Mouse (Mus musculus) heart, adult 2 months (tissue): ENCODE data around the gene Arhgef6. TPM values are rescaled to one million over a fixed set of nuclear protein-coding genes. Genes with fewer than 3 reads are reported as not detected.
A peak's percentile ranks its signal among the peaks of the same experiment; 100 is the strongest.

Experiments used
- DNase-seq, 2 experiments: peaks; one replicate each; pipeline ENCODE4 v3.0.0; 2021
- H3K27ac ChIP-seq: fragments of 200-600 bp; 2 replicates; pipeline ENCODE4 v1.8.1; 2022
- H3K27me3 ChIP-seq: fragments of 200-500 bp; 2 replicates; pipeline ENCODE4 v1.6.1; 2012; ENCODE audit warnings: mild to moderate bottlenecking, low read length, inconsistent platforms, mixed read lengths; ENCODE audit not compliant: control insufficient read depth, insufficient read depth
- H3K36me3 ChIP-seq: fragments of 200-500 bp; 2 replicates; pipeline ENCODE4 v1.6.1; 2012; ENCODE audit warnings: low read length, inconsistent platforms; ENCODE audit not compliant: control insufficient read depth, insufficient read depth
- H3K4me1 ChIP-seq: fragments of 200-500 bp; 2 replicates; pipeline ENCODE4 v1.6.1; 2011; ENCODE audit warnings: low read length; ENCODE audit not compliant: control insufficient read depth, insufficient read depth
- H3K4me3 ChIP-seq: fragments of 200-600 bp; 2 replicates; pipeline ENCODE4 v1.8.1; 2022
- H3K79me2 ChIP-seq: fragments of 200-500 bp; replicated peaks from 2 replicates; pipeline ENCODE4 v1.6.1; 2012; ENCODE audit warnings: mild to moderate bottlenecking, inconsistent platforms, low read length, moderate library complexity, mixed read lengths; ENCODE audit not compliant: control insufficient read depth, insufficient read depth
- H3K9ac ChIP-seq: fragments of 200-500 bp; 2 replicates; pipeline ENCODE4 v1.6.1; 2012; ENCODE audit warnings: low read depth, mild to moderate bottlenecking, control low read depth, inconsistent platforms, low read length, mixed read lengths
- CTCF ChIP-seq: fragments of 200-600 bp; IDR thresholded peaks from 2 replicates; pipeline ENCODE4 v1.8.1; 2022; ENCODE audit warnings: antibody characterized with exemption, mild to moderate bottlenecking, moderate library complexity
- EP300 ChIP-seq: fragments of 200-500 bp; IDR thresholded peaks from 2 replicates; pipeline ENCODE4 v1.6.1; 2011; ENCODE audit warnings: low read depth, low read length, control low read depth; ENCODE audit not compliant: insufficient read depth
- POLR2A ChIP-seq: fragments of 200-500 bp; IDR thresholded peaks from 2 replicates; pipeline ENCODE4 v1.6.1; 2011; ENCODE audit warnings: mild to moderate bottlenecking, low read depth, low read length, control low read depth; ENCODE audit not compliant: insufficient read depth
- WGBS: fragments of 180-500 bp; shearing (Covaris S2); methylation state at CpG from one replicate; pipeline ENCODE4 v1.1.7; 2018; 5-methylcytosine and 5-hydroxymethylcytosine counted together
- intact Hi-C: fragments of 180-260 bp; cut with DNase I; formaldehyde crosslinking; loops from one replicate; pipeline ENCODE4 v1.15.1; 2025
- polyA plus RNA-seq: library from polyadenylated mRNA; depleted of rRNA; stranded (reverse); fragments of >200 nt; gene quantifications from 2 replicates; pipeline ENCODE4 v1.2.3, GENCODE M21; 2012
- total RNA-seq, 2 experiments: library from RNA; stranded (reverse); gene quantifications; 2 replicates each; pipeline ENCODE4 v1.2.3; 2021

Arhgef6 gene
- total and polyA plus RNA-seq, 3 experiments: 38.2 to 64.2 (median 61.5) TPM

- TF ChIP-seq EP300 (no peak), CTCF (no peak), POLR2A (no peak)
- Histone ChIP-seq H3K4me1 (peaks cover 7% of the 10 kb centered on the region), H3K27ac (no peak overlapping the region), H3K4me3 (no peak overlapping the region), H3K9ac (no peak overlapping the region), H3K27me3 (no peaks in the 10 kb centered on the region), H3K79me2 (no peaks in the 10 kb centered on the region), H3K36me3 (peaks cover 2% of the 10 kb centered on the region)
- intact Hi-C loops: no loop called here
- no peak for DNase-seq
- WGBS: 86% methylated on average over 5 of the region's 5 CpGs
Measured at GRCm38 (mm10) chrX:57312066-57312465, 26.5 kb downstream of the Arhgef6 start.

DNA sequence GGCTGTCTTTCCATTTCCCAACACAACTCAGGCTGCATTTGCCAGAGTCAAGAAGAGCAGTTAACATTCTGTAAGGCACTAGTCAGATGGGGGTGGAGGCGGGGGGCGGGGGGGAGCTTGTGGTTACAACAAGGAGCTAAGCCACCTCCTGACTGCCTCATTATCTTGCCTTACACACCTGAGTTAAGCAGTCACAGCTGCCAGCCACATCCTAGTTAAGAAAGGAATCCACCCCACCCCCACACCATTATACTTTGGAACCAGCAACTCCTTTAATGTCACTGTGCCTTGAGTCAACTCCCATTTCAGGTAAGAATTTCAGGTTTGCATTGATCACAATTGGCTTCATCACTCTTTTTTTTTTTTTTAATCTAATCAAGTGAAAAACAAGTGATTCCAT, 28.5 kb downstream of the Arhgef6 start:
- intact Hi-C loops: loop anchor here (10.0 kb wide), 1 partner anchor 255 kb away; the partner anchor contains the start of gene Htatsf1
- Histone ChIP-seq H3K27ac (no peak overlapping the region), H3K27me3 (no peaks in the 10 kb centered on the region), H3K4me1 (peaks cover 9% of the 10 kb centered on the region), H3K9ac (no peak overlapping the region), H3K4me3 (no peak overlapping the region), H3K36me3 (peaks cover 5% of the 10 kb centered on the region), H3K79me2 (no peaks in the 10 kb centered on the region)
- DNase-seq: no peak
- TF ChIP-seq CTCF: no peak
- 75% methylated on average over 2 of the region's 2 CpGs for WGBS

DNA sequence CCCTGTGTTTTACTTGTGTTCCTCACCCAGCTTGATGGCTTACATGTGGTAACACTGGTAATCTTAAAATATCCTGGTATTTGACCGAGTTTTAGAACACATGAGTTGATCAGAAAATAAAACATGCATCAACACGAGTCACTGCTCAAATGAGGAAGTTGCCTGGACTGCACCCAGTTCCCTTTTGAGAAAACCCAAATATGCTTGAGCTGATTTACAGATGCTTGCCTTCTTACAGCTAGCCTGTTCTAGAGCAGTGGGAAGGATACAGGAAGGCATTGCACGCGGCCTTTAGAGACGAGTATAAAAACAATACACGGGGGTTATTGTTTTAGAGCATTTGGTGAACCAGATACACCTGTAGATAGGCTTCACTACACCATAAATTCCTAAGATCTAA, 31.8 kb downstream of the Arhgef6 start:
- peak in 1 of 2 experiments; percentile 20 for DNase-seq
- Histone ChIP-seq H3K79me2 (no peaks in the 10 kb centered on the region), H3K9ac (no peak overlapping the region), H3K27me3 (no peaks in the 10 kb centered on the region), H3K36me3 (peaks cover 6% of the 10 kb centered on the region; the same call in 1 of the 2 replicates), H3K4me1 (peaks cover 7% of the 10 kb centered on the region), H3K4me3 (no peak overlapping the region), H3K27ac (peak overlapping the region; percentile 67)
- no peak for TF ChIP-seq POLR2A
- no peak for TF ChIP-seq CTCF
- TF ChIP-seq EP300: no peak
- intact Hi-C loops: loop anchor here (10.0 kb wide), 1 partner anchor 252 kb away; the partner anchor contains the start of gene Htatsf1
- WGBS: 40% methylated on average over 6 of the region's 6 CpGs

GRCm38 (mm10) chrX:57304784-57305287, 33.7 kb downstream of the Arhgef6 start:
- intact Hi-C loops: loop anchor here (10.0 kb wide), 1 partner anchor 250 kb away; the partner anchor contains the start of gene Htatsf1
- H3K27ac ChIP-seq: peak overlapping the region; percentile 51
- no peaks in the 10 kb centered on the region for H3K27me3 ChIP-seq
- no peak overlapping the region for H3K9ac ChIP-seq
- WGBS: 51% methylated on average over 3 of the region's 3 CpGs
- no peaks in the 10 kb centered on the region for H3K79me2 ChIP-seq
- peak in 1 of 2 experiments; percentile 35 for DNase-seq
- H3K4me1 ChIP-seq: peaks cover 5% of the 10 kb centered on the region
- no peak overlapping the region for H3K4me3 ChIP-seq
- H3K36me3 ChIP-seq: peaks cover 4% of the 10 kb centered on the region; the same call in 1 of the 2 replicates
- TF ChIP-seq CTCF (no peak), EP300 (no peak), POLR2A (no peak)

DNA sequence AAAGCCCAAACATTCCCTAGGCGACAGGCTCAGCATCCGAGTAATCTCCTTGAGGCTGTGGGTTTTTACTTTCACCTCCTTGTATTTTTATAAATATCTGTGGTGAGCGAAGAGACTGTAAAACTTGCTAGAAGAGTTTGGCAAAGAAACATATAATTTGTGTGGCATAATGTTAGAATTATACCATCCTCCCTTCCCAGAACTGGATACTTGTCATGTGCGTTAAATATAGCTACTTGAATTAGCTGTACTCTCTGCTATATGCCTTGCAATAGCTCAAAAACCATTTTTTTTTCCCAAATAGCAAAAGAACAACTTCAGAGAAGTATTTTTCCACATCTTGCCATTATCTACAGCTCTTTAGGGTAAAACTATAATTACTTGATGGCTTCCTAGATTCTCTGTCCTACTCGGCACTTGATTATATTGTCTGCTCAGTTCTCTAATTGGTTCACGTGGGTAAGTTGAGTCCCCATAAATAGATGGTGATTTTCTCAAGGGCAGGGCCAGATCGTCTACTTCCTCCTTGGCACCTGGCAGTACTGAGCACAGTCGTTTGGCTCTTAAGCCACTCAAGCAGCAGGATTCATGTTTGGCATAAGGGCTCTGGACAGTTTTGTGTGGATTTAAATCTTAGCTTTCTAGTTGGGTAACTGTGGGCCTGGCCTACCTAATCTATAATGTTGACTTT, 35.2 kb downstream of the Arhgef6 start:
- WGBS: 64% methylated on average over 8 of the region's 8 CpGs
- H3K27ac ChIP-seq: no peak overlapping the region
- no peak overlapping the region for H3K4me3 ChIP-seq
- peaks cover 3% of the 10 kb centered on the region for H3K4me1 ChIP-seq
- H3K36me3 ChIP-seq: peaks cover 4% of the 10 kb centered on the region; the same call in 1 of the 2 replicates
- H3K9ac ChIP-seq: no peak overlapping the region
- DNase-seq: no peak
- intact Hi-C loops: loop anchor here (10.0 kb wide), 1 partner anchor 249 kb away; the partner anchor contains the start of gene Htatsf1
- H3K27me3 ChIP-seq: no peaks in the 10 kb centered on the region
- H3K79me2 ChIP-seq: no peaks in the 10 kb centered on the region
- TF ChIP-seq EP300 (no peak), CTCF (no peak), POLR2A (no peak)

DNA sequence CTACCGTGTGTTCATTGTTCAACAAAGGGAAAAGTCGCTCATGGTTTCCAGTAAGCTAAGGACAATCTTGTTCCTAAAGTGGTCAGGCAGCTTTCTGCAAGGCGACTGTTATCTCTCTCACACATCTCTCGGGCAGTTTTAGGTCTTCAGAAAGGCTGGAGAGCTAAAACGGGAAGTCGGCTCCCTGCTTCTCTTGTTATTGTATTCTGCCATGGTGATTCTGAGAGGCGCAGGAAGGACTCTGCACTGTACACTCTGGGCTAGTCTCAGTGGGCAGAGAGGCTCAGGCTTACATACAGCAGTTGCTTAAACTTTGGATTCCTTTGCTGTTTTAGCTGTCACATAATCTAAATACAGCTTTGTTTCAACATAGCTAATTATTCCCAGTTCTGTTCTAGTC, 39.6 kb downstream of the Arhgef6 start:
- intact Hi-C loops: no loop called here
- WGBS: 42% methylated on average over 7 of the region's 7 CpGs

More for the DNA sequence above, 39.6 kb downstream of the Arhgef6 start:
- Histone ChIP-seq H3K27me3 (no peaks in the 10 kb centered on the region), H3K36me3 (peaks cover 1% of the 10 kb centered on the region; the same call in 1 of the 2 replicates), H3K79me2 (no peaks in the 10 kb centered on the region), H3K27ac (no peak overlapping the region), H3K4me1 (no peaks in the 10 kb centered on the region), H3K9ac (no peak overlapping the region), H3K4me3 (no peak overlapping the region)
- TF ChIP-seq CTCF: no peak
- no peak for TF ChIP-seq EP300
- no peak for TF ChIP-seq POLR2A
- DNase-seq: no peak
